Mouse (Mus musculus) adrenal gland, adult 8-10 months (tissue): ENCODE results near the gene Atp6v1b1. TPM values are rescaled to one million over a fixed set of nuclear protein-coding genes. Genes with fewer than 3 reads are reported as not detected.
A peak's percentile ranks its signal among the peaks of the same experiment; 100 is the strongest.
"Not testable (repeated sequence)": the region's sequence is repeated elsewhere in the genome, so short reads cannot be mapped to it uniquely, and the experiment has no call there.

Experiments used
- DNase-seq: peaks from one replicate; pipeline ENCODE4 v3.0.0; 2022
- total RNA-seq, 4 experiments: library from RNA; stranded (reverse); gene quantifications; 2 replicates each; pipeline ENCODE4 v1.2.4; 2022

The Atp6v1b1 gene
- total RNA-seq, 4 experiments from 2014 or later = not detected

DNA sequence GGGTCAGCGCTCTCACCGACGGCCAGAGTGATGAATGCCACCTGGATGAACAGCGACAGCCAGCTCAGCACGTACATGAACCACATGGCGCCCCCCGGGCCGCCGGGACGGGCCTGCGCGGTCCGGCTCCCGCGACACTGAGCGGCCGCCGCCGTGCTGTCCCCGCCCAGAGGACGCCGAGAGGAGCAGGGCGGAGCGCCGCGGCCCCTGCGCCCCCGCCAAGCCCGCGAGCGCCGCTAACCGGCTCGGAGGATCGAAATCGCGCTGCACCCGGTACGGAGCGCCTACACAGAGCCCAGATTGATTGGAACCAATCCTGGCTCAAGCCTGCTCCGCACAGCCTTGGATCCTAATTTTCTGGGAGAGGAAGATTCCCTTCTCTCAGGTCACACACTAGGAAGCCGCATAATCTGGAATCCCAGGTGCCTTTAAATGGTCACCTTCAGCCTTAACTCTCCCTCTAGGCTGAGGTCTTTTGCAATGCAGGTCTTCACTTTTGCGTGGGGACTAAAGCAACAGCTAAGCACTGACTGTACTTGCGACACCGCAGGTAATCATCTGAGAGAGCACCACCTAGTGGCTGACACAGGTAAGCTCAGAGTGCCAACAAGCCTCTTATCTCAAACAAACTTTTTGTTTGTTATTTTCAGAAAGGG, 33.0 kb downstream of the Atp6v1b1 start, which contains the start of gene Tex261:
TSS of gene Tex261 (minus strand) at position 176 of the 656 bp plus-strand sequence.
- DNase-seq = peak; percentile 87

- peak; percentile 55 for DNase-seq
Observed at GRCm38 (mm10) chr6:83778306-83778705, 35.5 kb downstream of the Atp6v1b1 start.

DNA sequence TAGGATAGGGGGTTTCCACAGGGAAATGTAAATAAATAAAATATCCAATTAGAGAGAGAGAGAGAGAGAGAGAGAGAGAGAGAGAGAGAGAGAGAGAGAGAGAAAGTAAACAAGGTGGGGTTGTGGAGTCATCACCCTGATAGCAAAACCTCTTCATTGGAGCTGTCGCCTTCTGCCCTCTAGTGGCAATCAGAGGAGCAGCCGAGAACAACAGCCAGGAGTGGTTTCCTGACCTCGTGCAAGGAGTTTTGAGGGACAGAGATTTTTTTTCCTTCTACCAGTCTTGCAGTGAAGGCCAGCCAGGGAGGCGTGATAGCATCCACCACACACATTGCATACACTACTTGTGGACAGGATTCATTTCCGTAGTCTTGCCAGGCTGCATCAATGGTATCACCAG, 36.2 kb downstream of the Atp6v1b1 start:
- peak; percentile 58 for DNase-seq

- DNase-seq = no peak
Observed at GRCm38 (mm10) chr6:83786426-83786825, 43.6 kb downstream of the Atp6v1b1 start.

DNA sequence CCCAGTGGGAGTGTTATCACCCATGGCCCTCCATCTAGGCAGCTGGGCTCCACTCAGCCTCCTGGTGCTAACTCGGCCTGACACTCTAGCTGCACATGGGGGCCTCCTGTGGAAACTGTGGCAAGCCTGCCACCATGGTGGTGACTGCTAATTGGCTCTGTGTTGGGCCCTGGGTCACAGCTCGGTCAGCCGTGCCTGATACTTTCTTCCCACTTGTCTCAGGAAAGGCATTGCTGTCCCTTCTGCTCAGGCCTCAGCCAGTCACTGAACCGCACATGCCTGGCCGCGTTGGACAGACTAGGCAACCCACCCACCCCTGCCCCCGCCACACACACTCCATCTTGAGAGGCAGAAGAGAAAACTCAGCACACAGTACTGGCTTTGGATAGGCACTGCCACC, 45.8 kb downstream of the Atp6v1b1 start:
- DNase-seq = no peak

GRCm38 (mm10) chr6:83790533-83790932, 47.7 kb downstream of the Atp6v1b1 start:
- DNase-seq = not testable (repeated sequence)

DNA sequence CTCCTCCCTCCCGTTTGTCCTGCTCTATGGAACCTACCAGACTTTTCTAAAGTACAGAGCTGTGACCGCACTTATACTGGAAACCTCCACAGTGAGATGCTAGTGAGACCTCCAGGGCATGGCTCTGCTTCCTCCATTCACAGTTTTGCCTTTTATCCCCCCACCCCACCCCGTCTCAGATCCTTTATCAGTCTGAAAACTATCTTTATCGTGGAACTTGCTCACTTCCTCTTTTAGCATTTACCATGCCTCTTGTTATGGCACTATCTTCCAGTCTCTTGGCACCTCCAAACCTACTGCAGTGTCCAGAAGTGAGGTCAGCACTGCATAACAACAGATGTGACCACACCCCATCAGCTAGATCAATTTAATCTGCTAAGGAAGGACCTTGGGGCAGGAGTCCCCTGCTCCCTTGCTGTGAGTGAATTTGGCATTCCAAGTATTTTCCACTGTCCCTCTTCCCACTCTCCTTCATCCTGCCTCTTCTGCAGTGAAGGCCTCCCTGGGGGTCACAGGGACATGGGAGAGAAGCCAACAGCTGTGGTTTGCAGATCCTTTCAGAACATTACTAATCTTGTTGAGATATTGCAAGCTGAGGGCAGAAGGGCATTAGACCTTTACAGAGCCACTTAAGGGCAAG, 48.6 kb downstream of the Atp6v1b1 start:
- no peak for DNase-seq

DNA sequence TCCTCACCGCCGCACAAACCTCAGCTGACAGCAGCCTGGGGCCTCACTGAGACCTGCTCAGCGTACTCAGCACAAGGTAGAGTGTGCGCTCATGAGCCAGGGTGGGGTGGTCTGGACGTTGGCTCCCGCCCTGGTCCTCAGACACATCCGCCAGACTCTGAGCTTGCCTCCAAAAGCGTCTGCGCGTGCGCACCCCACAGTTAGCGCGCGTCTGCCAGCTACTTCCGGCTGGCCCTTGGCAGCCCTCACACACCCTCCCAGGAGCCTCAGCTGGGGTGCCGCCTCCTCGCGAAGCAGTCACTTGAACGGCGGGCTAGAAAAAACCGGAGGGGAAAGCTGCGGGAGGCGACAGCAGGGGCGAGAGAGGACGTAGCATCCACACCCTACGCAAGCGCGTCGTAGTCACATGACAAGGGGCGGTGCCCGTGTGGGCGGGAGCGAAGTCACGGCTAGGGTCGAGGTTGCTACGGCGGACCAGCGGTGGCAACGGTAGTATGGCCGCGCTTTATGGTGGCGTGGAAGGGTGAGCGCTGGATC, 52.0 kb downstream of the Atp6v1b1 start, which contains the start of gene Nagk:
TSS of gene Nagk (plus strand) at position 223 of the 537 bp plus-strand sequence.
- peak; percentile 93 for DNase-seq

DNA sequence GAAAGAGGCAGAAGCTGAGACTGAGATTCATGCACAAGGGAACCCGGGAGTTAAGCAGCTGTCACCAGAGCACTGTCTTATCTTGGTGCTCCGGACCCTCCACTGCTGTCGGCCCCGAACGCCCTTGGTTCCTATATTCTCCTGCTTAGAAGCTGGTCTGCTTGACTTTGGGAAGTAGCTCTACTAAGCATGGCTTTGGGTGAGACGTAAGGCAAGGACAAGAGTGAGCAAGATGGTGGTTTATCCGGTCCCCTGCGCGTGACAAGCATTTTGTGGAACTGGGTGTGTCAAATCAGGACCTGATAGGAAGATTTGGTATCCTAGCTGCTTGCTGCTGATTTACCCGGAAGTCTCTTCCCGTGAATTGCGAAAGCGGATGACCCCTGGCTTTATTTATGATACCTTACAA, 52.7 kb downstream of the Atp6v1b1 start:
- DNase-seq = no peak

DNA sequence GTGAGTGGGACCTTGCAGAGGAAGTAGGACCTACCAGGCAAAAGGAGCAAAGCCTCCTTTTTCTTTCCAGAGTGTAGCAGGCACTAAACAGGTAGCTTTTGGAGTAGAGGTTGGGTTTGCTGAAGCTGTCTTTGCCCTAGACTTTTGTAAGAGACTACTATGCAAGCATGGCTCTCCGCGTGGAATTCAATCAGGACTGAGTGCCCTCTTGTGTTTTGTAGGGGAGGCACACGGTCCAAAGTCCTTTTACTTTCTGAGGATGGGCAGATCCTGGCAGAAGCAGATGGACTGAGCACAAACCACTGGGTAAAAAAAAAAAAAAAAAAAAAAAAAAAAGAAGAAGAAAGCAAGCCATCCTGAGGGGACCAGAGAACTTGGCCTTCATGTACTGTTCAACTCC, 53.9 kb downstream of the Atp6v1b1 start:
- DNase-seq = no peak

DNA sequence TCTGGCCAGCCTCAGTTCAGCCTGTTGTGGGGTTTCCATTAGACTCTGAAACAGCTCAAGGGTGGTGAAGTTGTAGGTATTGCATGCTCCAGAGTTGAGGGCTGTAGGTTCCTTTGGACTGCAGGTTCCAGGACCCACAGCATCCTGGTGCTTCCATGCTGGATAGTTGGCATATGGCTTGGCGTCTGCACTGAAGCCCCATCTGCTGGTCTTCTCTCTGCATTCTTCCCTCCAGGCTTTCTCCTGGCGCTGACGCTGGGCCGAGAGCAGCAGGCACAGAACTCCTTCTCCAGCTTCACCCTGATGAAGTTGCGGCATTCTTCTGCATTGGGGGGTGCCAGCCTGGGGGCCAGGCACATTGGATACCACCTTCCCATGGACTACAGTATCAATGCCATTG, 59.2 kb downstream of the Atp6v1b1 start:
- DNase-seq = no peak

DNA sequence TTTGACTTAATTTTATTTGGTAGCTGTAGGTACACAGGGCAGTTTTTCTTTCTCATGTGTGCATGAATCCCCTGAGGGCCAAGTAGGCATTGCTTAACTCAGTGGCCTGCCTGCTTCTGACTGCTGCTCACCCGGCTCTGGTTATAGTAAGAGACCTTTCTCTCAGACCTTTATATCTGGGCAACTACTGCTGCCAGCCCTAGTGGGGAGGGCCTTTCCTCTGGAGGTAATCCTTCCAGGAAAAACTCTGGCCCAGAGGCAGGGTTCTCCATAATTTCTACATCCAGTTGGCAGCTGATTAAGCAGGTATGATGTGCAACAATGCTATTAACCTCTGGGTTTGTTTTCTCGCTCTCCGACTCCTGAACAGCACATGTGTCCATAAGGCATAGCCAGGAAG, 60.1 kb downstream of the Atp6v1b1 start:
- no peak for DNase-seq

Other genes with a start within 250 kb of the Atp6v1b1 start
- gene Dguok, start 236.0 kb upstream of the Atp6v1b1 start, total RNA-seq = 10 to 100 TPM; 46.1 to 62.6 (median 54.7) TPM
- gene Actg2, start 206.7 kb upstream of the Atp6v1b1 start, total RNA-seq = under 1 TPM in 3 of 4 experiments, not detected in 1; 0.28 to 0.52 (median 0.30) TPM
- 10 to 100 TPM; 24.0 to 33.4 (median 28.3) TPM for gene Stambp, start 170.3 kb upstream of the Atp6v1b1 start, total RNA-seq
- not detected for gene Clec4f, start 86.8 kb upstream of the Atp6v1b1 start, total RNA-seq
- under 1 TPM in 2 of 4 experiments, not detected in 2; 0.20 to 0.22 TPM for gene Cd207, start 65.1 kb upstream of the Atp6v1b1 start, total RNA-seq
- not detected for gene Vax2, start 31.7 kb upstream of the Atp6v1b1 start, total RNA-seq
- gene Ankrd53, start 19.7 kb downstream of the Atp6v1b1 start, total RNA-seq = under 1 TPM in 2 of 4 experiments, not detected in 2; 0.37 to 0.38 TPM
- 100 to 1,000 TPM; 121 to 139 (median 124) TPM for gene Tex261, start 32.8 kb downstream of the Atp6v1b1 start, total RNA-seq
- 10 to 100 TPM; 55.2 to 72.7 (median 69.2) TPM for gene Nagk, start 52.0 kb downstream of the Atp6v1b1 start, total RNA-seq
- 10 to 100 TPM; 35.0 to 47.3 (median 40.5) TPM for gene Paip2b, start 88.8 kb downstream of the Atp6v1b1 start, total RNA-seq
- gene Zfp638, start 124.1 kb downstream of the Atp6v1b1 start, total RNA-seq = 100 to 1,000 TPM in 3 of 4 experiments, 10 to 100 TPM in 1; 85.0 to 116 (median 106) TPM